Mouse (Mus musculus) heart, adult 2 months (tissue): ENCODE data around the gene Maml2. TPM values are rescaled to one million over a fixed set of nuclear protein-coding genes. Genes with fewer than 3 reads are reported as not detected.

Experiments used
- DNase-seq, 2 experiments: peaks; one replicate each; pipeline ENCODE4 v3.0.0; 2021
- H3K27ac ChIP-seq: fragments of 200-600 bp; 2 replicates; pipeline ENCODE4 v1.8.1; 2022
- H3K27me3 ChIP-seq: fragments of 200-500 bp; 2 replicates; pipeline ENCODE4 v1.6.1; 2012; ENCODE audit warnings: mild to moderate bottlenecking, low read length, inconsistent platforms, mixed read lengths; ENCODE audit not compliant: control insufficient read depth, insufficient read depth
- H3K36me3 ChIP-seq: fragments of 200-500 bp; 2 replicates; pipeline ENCODE4 v1.6.1; 2012; ENCODE audit warnings: low read length, inconsistent platforms; ENCODE audit not compliant: control insufficient read depth, insufficient read depth
- H3K4me1 ChIP-seq: fragments of 200-500 bp; 2 replicates; pipeline ENCODE4 v1.6.1; 2011; ENCODE audit warnings: low read length; ENCODE audit not compliant: control insufficient read depth, insufficient read depth
- H3K4me3 ChIP-seq: fragments of 200-600 bp; 2 replicates; pipeline ENCODE4 v1.8.1; 2022
- H3K79me2 ChIP-seq: fragments of 200-500 bp; replicated peaks from 2 replicates; pipeline ENCODE4 v1.6.1; 2012; ENCODE audit warnings: mild to moderate bottlenecking, inconsistent platforms, low read length, moderate library complexity, mixed read lengths; ENCODE audit not compliant: control insufficient read depth, insufficient read depth
- H3K9ac ChIP-seq: fragments of 200-500 bp; 2 replicates; pipeline ENCODE4 v1.6.1; 2012; ENCODE audit warnings: low read depth, mild to moderate bottlenecking, control low read depth, inconsistent platforms, low read length, mixed read lengths
- CTCF ChIP-seq: fragments of 200-600 bp; IDR thresholded peaks from 2 replicates; pipeline ENCODE4 v1.8.1; 2022; ENCODE audit warnings: antibody characterized with exemption, mild to moderate bottlenecking, moderate library complexity
- EP300 ChIP-seq: fragments of 200-500 bp; IDR thresholded peaks from 2 replicates; pipeline ENCODE4 v1.6.1; 2011; ENCODE audit warnings: low read depth, low read length, control low read depth; ENCODE audit not compliant: insufficient read depth
- POLR2A ChIP-seq: fragments of 200-500 bp; IDR thresholded peaks from 2 replicates; pipeline ENCODE4 v1.6.1; 2011; ENCODE audit warnings: mild to moderate bottlenecking, low read depth, low read length, control low read depth; ENCODE audit not compliant: insufficient read depth
- WGBS: fragments of 180-500 bp; shearing (Covaris S2); methylation state at CpG from one replicate; pipeline ENCODE4 v1.1.7; 2018; 5-methylcytosine and 5-hydroxymethylcytosine counted together
- intact Hi-C: fragments of 180-260 bp; cut with DNase I; formaldehyde crosslinking; loops from one replicate; pipeline ENCODE4 v1.15.1; 2025
- polyA plus RNA-seq: library from polyadenylated mRNA; depleted of rRNA; stranded (reverse); fragments of >200 nt; gene quantifications from 2 replicates; pipeline ENCODE4 v1.2.3, GENCODE M21; 2012
- total RNA-seq, 2 experiments: library from RNA; stranded (reverse); gene quantifications; 2 replicates each; pipeline ENCODE4 v1.2.3; 2021

Gene Maml2
- total and polyA plus RNA-seq, 3 experiments, result 4.8 to 6.5 (median 5.7) TPM

GRCm38 (mm10) chr9:13273219-13273618, 24.5 kb upstream of the Maml2 start:
- H3K4me1 ChIP-seq, result no peaks in the 10 kb centered on the region
- H3K36me3 ChIP-seq, result no peaks in the 10 kb centered on the region
- H3K4me3 ChIP-seq, result no peak overlapping the region
- DNase-seq, result no peak
- no peak for TF ChIP-seq POLR2A
- TF ChIP-seq EP300, result no peak
- TF ChIP-seq CTCF, result no peak
- 81% methylated on average over 1 of the region's 1 CpGs for WGBS
- H3K27me3 ChIP-seq, result no peaks in the 10 kb centered on the region
- intact Hi-C loops, result no loop called here
- H3K27ac ChIP-seq, result no peak overlapping the region
- no peaks in the 10 kb centered on the region for H3K79me2 ChIP-seq
- H3K9ac ChIP-seq, result no peak overlapping the region

- Histone ChIP-seq H3K4me3 (no peak overlapping the region), H3K79me2 (no peaks in the 10 kb centered on the region), H3K27ac (no peak overlapping the region), H3K36me3 (no peaks in the 10 kb centered on the region), H3K9ac (no peak overlapping the region), H3K4me1 (no peaks in the 10 kb centered on the region), H3K27me3 (no peaks in the 10 kb centered on the region)
- no peak for TF ChIP-seq EP300
- no peak for TF ChIP-seq CTCF
- TF ChIP-seq POLR2A, result no peak
- intact Hi-C loops, result no loop called here
- no peak for DNase-seq
- 64% methylated on average over 2 of the region's 2 CpGs for WGBS
Measured at GRCm38 (mm10) chr9:13287482-13287881, 10.3 kb upstream of the Maml2 start.

- Histone ChIP-seq H3K27ac (peak overlapping the region; percentile 87), H3K4me1 (peaks cover 11% of the 10 kb centered on the region), H3K79me2 (no peaks in the 10 kb centered on the region), H3K27me3 (no peaks in the 10 kb centered on the region), H3K36me3 (peaks cover 9% of the 10 kb centered on the region), H3K4me3 (peak overlapping the region; percentile 77), H3K9ac (peak overlapping the region; percentile 79)
- WGBS, result under 1% methylated on average over 27 of the region's 28 CpGs
- TF ChIP-seq EP300, result peak; percentile 67; the same call in 1 of the 2 replicates
- peak; percentile 94 for TF ChIP-seq CTCF
- peak; percentile 52; the same call in 1 of the 2 replicates for TF ChIP-seq POLR2A
- intact Hi-C loops, result loop anchor here (1.0 to 5.0 kb wide), 8 partner anchors 52 to 531 kb away; partner anchors contain the start of genes Cep57, Fam76b and Jrkl
- DNase-seq, result peak; percentile 88 to 92
Measured at GRCm38 (mm10) chr9:13296274-13297121, 1.3 kb upstream of the Maml2 start.

- WGBS, result 1% methylated on average over 12 of the region's 12 CpGs
- H3K9ac ChIP-seq, result peak overlapping the region; percentile 78
- peak; percentile 31 to 50 for DNase-seq
- intact Hi-C loops, result loop anchor here (2.0 to 5.0 kb wide), 7 partner anchors 52 to 530 kb away; partner anchors contain the start of genes Cep57, Fam76b and Jrkl
- peak overlapping the region; percentile 77 for H3K4me3 ChIP-seq
- no peak for TF ChIP-seq POLR2A
- TF ChIP-seq CTCF, result no peak
- TF ChIP-seq EP300, result no peak
- peaks cover 9% of the 10 kb centered on the region for H3K36me3 ChIP-seq
- H3K79me2 ChIP-seq, result no peaks in the 10 kb centered on the region
- no peaks in the 10 kb centered on the region for H3K27me3 ChIP-seq
- peaks cover 18% of the 10 kb centered on the region for H3K4me1 ChIP-seq
- peak overlapping the region; percentile 87 for H3K27ac ChIP-seq
Measured at GRCm38 (mm10) chr9:13297122-13297667, 562 bp upstream of the Maml2 start.

GRCm38 (mm10) chr9:13298513-13298878, 739 bp downstream of the Maml2 start:
- DNase-seq, result no peak
- TF ChIP-seq POLR2A (no peak), EP300 (no peak), CTCF (no peak)
- Histone ChIP-seq H3K9ac (peak overlapping the region; percentile 78), H3K4me3 (peak overlapping the region; percentile 77), H3K27me3 (no peaks in the 10 kb centered on the region), H3K36me3 (peaks cover 9% of the 10 kb centered on the region), H3K79me2 (no peaks in the 10 kb centered on the region), H3K4me1 (peaks cover 18% of the 10 kb centered on the region), H3K27ac (peak overlapping the region; percentile 87)
- intact Hi-C loops, result loop anchor here (5.0 kb wide), 3 partner anchors 144 to 529 kb away; partner anchors contain the start of genes Cep57 and Fam76b
- WGBS, result 26% methylated on average over 9 of the region's 9 CpGs
